Mouse (Mus musculus) thymus, adult 2 months (tissue): Measurements from ENCODE around the gene E130114P18Rik.

ENCODE experiments used
- CTCF ChIP-seq: fragments of 200-500 bp; IDR thresholded peaks from 2 replicates; pipeline ENCODE4 v1.5.1; 2012; ENCODE audit warnings: mild to moderate bottlenecking, control low read depth, low read length, moderate library complexity, borderline replicate concordance; ENCODE audit not compliant: control insufficient read depth, poor library complexity, insufficient read depth; ENCODE audit errors: extremely low read depth
- POLR2A ChIP-seq: fragments of 200-500 bp; IDR thresholded peaks from 2 replicates; pipeline ENCODE4 v1.6.1; 2012; ENCODE audit warnings: mild to moderate bottlenecking, low read length, control low read depth, moderate library complexity; ENCODE audit not compliant: control insufficient read depth, poor library complexity, insufficient read depth; ENCODE audit errors: extremely low read depth

DNA sequence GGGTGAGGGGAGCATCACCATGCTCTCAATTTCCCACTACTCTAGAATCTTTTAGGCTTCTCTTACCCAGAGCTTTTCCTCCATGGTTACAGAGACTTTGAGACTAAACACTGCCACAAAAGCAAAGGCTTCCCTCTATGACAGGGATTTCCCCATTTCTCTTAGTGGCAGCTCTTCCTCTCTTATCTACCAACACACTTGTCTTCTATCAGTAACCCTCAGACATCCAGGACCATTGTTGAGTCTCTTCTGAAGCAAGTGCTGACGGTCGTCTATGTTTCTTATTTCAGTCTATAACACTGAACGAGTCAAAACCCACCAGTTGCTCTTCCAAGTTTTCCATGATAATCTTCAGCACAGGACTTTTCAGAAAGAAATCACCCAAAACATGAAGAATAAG is 137.5 kb downstream of the E130114P18Rik start:
- TF ChIP-seq POLR2A: no peak
- no peak for TF ChIP-seq CTCF
